Mouse (Mus musculus) megakaryocyte, embryonic 14.5 days (primary cell): ENCODE data around the gene Tshz2.

Experiments used
- FLI1 ChIP-seq: IDR thresholded peaks from 2 replicates; pipeline ENCODE4 v1.6.1; 2012; ENCODE audit warnings: low read length, inconsistent platforms, mixed read lengths
- GATA1 ChIP-seq: IDR thresholded peaks from 3 replicates; pipeline ENCODE4 v1.6.1; 2012; ENCODE audit warnings: mixed read lengths, low read length, inconsistent platforms, borderline replicate concordance

GRCm38 (mm10) chr2:170029304-170029856 is 396.6 kb downstream of the Tshz2 start:
- TF ChIP-seq GATA1 (no peak), FLI1 (no peak)
